Mouse (Mus musculus) embryonic fibroblast, embryonic 13.5 days (primary cell): ENCODE results near the gene Sik3.

Experiments
- CTCF ChIP-seq: IDR thresholded peaks from 2 replicates; pipeline ENCODE4 v1.5.1; 2011; ENCODE audit warnings: mild to moderate bottlenecking, control low read depth, low read length, moderate library complexity, borderline replicate concordance; ENCODE audit not compliant: insufficient read depth
- POLR2A ChIP-seq: IDR thresholded peaks from 2 replicates; pipeline ENCODE4 v1.6.1; 2011; ENCODE audit warnings: low read depth, mild to moderate bottlenecking, control low read depth, low read length, moderate library complexity

DNA sequence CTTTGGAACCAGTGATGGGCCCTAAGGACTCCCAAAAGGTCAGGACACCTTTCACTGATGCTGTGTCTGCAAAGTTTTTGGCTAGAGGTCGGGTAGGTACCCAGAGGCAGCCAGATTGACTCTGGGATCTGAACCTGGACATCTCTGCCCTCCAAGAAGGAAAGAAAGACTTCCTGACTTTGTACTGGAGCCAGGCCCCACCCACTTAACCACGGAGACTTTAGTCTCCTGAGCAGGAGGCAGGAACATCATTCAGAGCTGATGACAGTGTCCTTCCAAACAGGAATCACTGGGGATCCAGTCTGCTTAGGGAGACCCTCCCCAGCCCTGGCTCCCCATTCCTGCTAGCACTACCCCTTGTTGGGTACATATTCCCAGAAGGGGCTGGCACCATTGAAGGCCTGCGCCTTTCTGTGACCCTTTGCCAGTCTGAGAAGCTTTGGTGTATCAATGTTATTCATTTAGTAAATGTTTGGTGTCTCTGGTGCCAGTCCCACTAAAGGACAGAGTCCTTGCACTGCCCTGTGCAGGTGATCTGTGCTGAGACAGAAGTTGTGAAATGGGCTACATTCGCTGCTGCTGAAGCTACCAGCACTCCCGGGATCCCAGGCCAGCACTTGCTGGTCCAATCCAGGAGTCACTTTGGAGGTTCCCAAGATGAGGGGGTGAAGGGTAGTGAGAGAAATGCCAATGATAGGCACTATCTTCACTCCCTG, 212.5 kb downstream of the Sik3 start:
- TF ChIP-seq POLR2A (no peak), CTCF (no peak)
